Mouse (Mus musculus): ENCODE data around the gene Entpd5.

GRCm38 (mm10) chr12:84396947-84397679 lies 11.7 kb downstream of the Entpd5 start:
- TF ChIP-seq POLR2A (IDR thresholded peaks at IDR 0.05; ENCODE audit: borderline replicate concordance, extremely low read depth, low read depth, low read length) (no peak), CTCF (IDR thresholded peaks at IDR 0.05; ENCODE audit: insufficient read depth, low read length) (no peak)
